Mouse (Mus musculus) heart, embryonic 13.5 days (tissue): ENCODE measurements around the gene Nmi. TPM values are rescaled to one million over a fixed set of nuclear protein-coding genes. Genes with fewer than 3 reads are reported as not detected.
A peak's percentile ranks its signal among the peaks of the same experiment; 100 is the strongest.
"Not testable (repeated sequence)": the region's sequence is repeated elsewhere in the genome, so short reads cannot be mapped to it uniquely, and the experiment has no call there.

ENCODE experiments used
- ATAC-seq: fragments of 200-750 bp; cut with Nextera tagmentation; 2 replicates; pipeline ENCODE4 v1.8.0; 2017; ENCODE audit warnings: moderate TSS enrichment; ENCODE audit not compliant: insufficient number of reproducible peaks, low FRiP score, low TSS enrichment; ENCODE audit errors: extremely low read depth
- H3K27ac ChIP-seq: fragments of 300-500 bp; sonication (generic); replicated peaks from 2 replicates; pipeline ENCODE4 v1.5.1; 2015; ENCODE audit warnings: moderate library complexity, mild to moderate bottlenecking, inconsistent platforms
- H3K27me3 ChIP-seq: fragments of 300-500 bp; sonication (generic); replicated peaks from 2 replicates; pipeline ENCODE4 v1.6.1; 2015; ENCODE audit warnings: mild to moderate bottlenecking, inconsistent platforms
- H3K36me3 ChIP-seq: fragments of 300-500 bp; sonication (generic); 2 replicates; pipeline ENCODE4 v1.6.1; 2015; ENCODE audit warnings: mild to moderate bottlenecking, inconsistent platforms
- H3K4me1 ChIP-seq: fragments of 300-500 bp; sonication (generic); 2 replicates; pipeline ENCODE4 v1.6.1; 2015; ENCODE audit warnings: inconsistent platforms
- H3K4me2 ChIP-seq: fragments of 300-500 bp; sonication (generic); 2 replicates; pipeline ENCODE4 v1.6.1; 2015; ENCODE audit warnings: inconsistent platforms, mild to moderate bottlenecking, moderate library complexity
- H3K4me3 ChIP-seq: fragments of 300-500 bp; sonication (generic); 2 replicates; pipeline ENCODE4 v1.5.1; 2015; ENCODE audit warnings: moderate library complexity, mild to moderate bottlenecking, inconsistent platforms
- H3K9ac ChIP-seq: fragments of 300-500 bp; sonication (generic); 2 replicates; pipeline ENCODE4 v1.6.1; 2015; ENCODE audit warnings: inconsistent platforms, mild to moderate bottlenecking, moderate library complexity
- H3K9me3 ChIP-seq: fragments of 300-500 bp; sonication (generic); 2 replicates; pipeline ENCODE4 v1.6.1; 2016; ENCODE audit warnings: inconsistent platforms
- WGBS: fragments of 180-500 bp; shearing (Covaris S2); methylation state at CpG from one replicate; pipeline ENCODE4 v1.1.7; 2015; ENCODE audit warnings: mixed read lengths; 5-methylcytosine and 5-hydroxymethylcytosine counted together
- polyA plus RNA-seq: library from polyadenylated mRNA; unstranded; fragments of >200 nt; fragmentation: Nextera tagmentation; extraction: Ambion mirVana; gene quantifications from 2 replicates; pipeline ENCODE4 v1.2.1, GENCODE M21; 2015

Gene Nmi
- polyA plus RNA-seq: 12.9 and 16.1 TPM in 2 replicates

DNA sequence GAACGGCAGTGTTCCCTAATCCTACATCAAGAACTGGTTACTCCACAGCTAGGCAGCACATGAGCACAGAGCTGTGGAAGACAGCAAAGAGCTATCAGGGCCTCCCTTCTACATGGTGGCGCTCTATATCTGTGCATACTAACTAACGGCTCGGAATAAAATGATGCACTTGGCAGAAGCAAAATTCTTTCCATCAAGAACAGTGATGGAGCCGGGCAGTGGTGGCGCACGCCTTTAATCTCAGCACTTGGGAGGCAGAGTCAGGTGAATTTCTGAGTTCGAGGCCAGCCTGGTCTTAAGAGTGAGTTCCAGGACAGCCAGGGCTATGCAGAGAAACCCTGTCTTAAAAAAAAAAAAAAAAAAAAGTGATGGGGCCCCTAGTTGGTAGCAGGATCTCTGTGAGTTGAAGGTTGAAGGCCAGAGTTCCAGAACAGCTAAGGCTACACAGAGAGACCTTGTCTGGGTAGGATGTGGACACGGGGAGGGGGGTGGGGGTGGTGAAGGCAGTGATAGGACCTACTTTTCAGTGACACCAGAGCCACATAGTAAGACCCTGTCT is at the start of gene Nmi:
Gene Nmi (minus strand): TSS at position 85 of the 559 bp plus-strand sequence.
- ATAC-seq: no peak
- Histone ChIP-seq H3K9me3 (peaks cover 5% of the 10 kb centered on the region; the same call in 1 of the 2 replicates), H3K27ac (peak within 1 kb of the TSS; percentile 83), H3K36me3 (no peaks in the 10 kb centered on the region), H3K4me1 (peaks cover 9% of the 10 kb centered on the region), H3K27me3 (no peaks in the 10 kb centered on the region), H3K4me3 (peak within 1 kb of the TSS; percentile 75), H3K9ac (peak within 1 kb of the TSS; percentile 84), H3K4me2 (peak within 1 kb of the TSS; percentile 73)
- 62% methylated on average over 9 of the region's 9 CpGs for WGBS

DNA sequence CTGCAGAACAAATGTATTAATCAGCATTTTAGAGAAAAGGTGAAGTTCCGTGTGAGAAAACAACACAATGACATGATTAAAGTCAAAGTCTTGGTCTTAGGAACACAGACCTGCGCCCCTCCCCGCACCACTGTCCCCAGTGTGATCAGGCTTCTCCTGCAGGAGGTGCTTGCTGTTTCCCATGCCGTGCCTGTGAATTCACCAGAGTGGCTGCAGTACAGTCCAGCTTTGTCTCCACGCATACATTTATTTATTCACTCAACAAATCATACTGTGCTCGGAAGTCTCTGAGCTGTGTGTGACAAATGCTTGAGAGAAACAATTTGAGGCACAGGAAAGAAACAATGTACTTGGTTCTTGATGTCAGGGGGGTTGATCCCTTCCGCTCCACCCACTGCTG is 43.1 kb upstream of the Nmi start:
- Histone ChIP-seq H3K4me2 (peak overlapping the region; percentile 64), H3K9ac (peak overlapping the region; percentile 61), H3K4me3 (peak overlapping the region; percentile 30), H3K9me3 (no peaks in the 10 kb centered on the region), H3K4me1 (peaks cover 11% of the 10 kb centered on the region), H3K27me3 (no peaks in the 10 kb centered on the region), H3K36me3 (no peaks in the 10 kb centered on the region), H3K27ac (no peak overlapping the region)
- no peak for ATAC-seq
- 29% methylated on average over 7 of the region's 7 CpGs for WGBS

DNA sequence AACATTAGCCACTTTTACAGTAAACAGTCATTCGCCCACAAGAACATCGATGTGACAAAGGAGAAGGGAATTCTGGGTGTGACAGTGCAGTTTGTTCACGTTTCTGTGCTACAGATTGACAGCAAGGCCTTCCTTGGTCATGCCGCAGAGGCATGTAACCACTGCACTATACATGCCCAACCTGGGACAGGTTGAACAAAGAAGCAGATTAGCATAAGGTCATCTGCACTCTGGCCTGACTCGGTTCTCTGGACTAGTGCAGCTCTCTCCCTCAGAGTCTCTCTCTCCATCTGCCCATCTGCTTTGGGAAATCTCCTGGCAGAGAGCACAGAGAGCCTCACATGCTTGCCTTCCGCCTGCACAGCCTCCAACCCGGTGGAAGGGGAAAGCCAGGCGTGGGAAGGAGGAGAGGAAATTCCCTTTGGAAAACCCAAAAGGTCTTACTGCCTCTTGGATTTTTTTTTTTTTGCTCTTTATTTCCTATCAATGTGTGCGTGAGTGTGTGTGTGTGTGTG is 40.1 kb upstream of the Nmi start:
- H3K27ac ChIP-seq: no peak overlapping the region
- no peaks in the 10 kb centered on the region for H3K9me3 ChIP-seq
- no peak overlapping the region for H3K9ac ChIP-seq
- ATAC-seq: no peak
- H3K36me3 ChIP-seq: no peaks in the 10 kb centered on the region
- peaks cover 11% of the 10 kb centered on the region for H3K4me1 ChIP-seq
- no peaks in the 10 kb centered on the region for H3K27me3 ChIP-seq
- WGBS: 74% methylated on average over 9 of the region's 9 CpGs
- no peak overlapping the region for H3K4me3 ChIP-seq
- H3K4me2 ChIP-seq: no peak overlapping the region

DNA sequence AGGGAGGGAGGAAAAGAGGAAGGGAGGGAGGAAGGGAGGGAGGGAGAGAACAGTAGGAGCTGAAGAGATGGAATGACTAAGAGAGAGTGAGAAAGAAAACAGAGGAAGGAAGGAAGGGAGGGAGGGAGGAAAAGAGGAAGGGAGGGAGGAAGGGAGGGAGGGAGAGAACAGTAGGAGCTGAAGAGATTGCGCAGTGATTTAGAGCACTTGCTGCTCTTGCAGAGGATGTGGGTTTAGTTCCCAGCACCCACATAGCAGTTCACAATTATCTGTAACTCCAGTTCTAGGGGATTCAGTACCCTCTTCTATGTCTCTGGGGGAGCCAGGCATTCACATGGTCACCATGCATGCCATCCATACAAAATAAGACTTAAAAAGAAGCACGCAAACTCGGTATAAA is 38.5 kb upstream of the Nmi start:
- H3K36me3 ChIP-seq, H3K9ac ChIP-seq, H3K4me1 ChIP-seq, H3K4me3 ChIP-seq, H3K9me3 ChIP-seq, H3K4me2 ChIP-seq, H3K27me3 ChIP-seq, ATAC-seq, H3K27ac ChIP-seq: not testable (repeated sequence)
- WGBS: 85% methylated on average over 3 of the region's 3 CpGs

DNA sequence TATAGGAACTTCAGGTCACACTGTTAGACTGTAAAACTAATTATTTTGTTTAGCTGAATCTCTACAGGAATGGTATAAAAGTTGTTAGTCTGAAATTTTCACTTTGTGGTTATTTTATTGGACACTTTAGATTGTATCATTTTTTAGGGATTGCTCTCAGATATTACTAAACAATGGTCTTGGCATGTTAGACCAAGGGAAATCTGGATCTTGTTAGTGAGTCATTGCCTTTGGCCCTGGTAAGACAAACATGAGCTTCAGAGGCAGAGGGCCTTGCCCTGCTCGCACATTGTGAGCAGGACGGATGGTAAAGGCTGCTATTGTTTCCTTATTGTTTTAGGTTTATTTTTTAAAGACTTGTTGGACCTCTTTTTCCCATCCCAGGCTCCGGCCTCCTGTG is 33.1 kb upstream of the Nmi start:
- Histone ChIP-seq H3K27me3 (no peaks in the 10 kb centered on the region), H3K9me3 (no peaks in the 10 kb centered on the region), H3K27ac (no peak overlapping the region), H3K36me3 (no peaks in the 10 kb centered on the region), H3K4me1 (no peaks in the 10 kb centered on the region), H3K4me2 (no peak overlapping the region), H3K9ac (no peak overlapping the region), H3K4me3 (no peak overlapping the region)
- WGBS: 72% methylated on average over 3 of the region's 3 CpGs
- no peak for ATAC-seq

DNA sequence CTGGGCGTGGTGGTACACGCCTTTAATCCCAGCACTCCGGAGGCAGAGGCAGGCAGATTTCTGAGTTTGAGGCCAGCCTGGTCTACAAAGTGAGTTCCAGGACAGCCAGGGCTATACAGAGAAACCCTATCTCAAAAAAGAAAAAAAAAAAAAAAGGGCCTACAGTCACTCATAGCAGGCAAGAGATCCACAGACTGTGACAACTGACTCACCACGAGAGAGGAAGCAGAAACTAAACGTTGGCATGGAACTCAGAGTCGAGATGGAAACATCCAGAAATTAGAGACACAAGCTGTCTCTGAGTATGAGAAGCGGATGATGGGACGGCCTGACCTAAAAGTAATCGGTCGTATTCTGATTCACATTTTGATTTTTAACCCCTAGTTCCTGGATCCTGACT is 29.0 kb upstream of the Nmi start:
- not testable (repeated sequence) for H3K27me3 ChIP-seq, H3K4me2 ChIP-seq, H3K9ac ChIP-seq, ATAC-seq, H3K4me3 ChIP-seq, H3K9me3 ChIP-seq, H3K36me3 ChIP-seq, H3K4me1 ChIP-seq, H3K27ac ChIP-seq
- WGBS: 80% methylated on average over 10 of the region's 10 CpGs

DNA sequence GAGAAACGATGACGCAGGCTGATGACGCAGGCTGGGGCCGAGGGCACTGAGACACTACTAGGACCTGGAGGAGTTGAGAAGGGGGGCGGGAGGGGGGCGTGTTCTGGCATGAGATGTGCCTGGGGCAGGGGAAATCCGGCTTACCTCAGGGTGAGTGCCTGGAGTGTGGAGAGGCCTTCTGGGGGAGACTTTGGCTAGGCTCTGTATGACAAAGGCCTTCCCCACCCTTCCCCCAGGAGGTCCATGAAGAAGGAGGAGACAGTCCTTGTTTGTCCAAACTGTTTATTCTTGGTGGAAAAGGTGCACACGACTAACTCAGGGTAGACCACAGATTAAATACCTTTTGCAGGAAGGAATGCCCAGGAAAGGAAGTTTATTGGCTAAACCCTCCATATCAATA is 28.2 kb upstream of the Nmi start:
- WGBS: 86% methylated on average over 8 of the region's 8 CpGs
- Histone ChIP-seq H3K4me2 (no peak overlapping the region), H3K36me3 (no peaks in the 10 kb centered on the region), H3K9me3 (no peaks in the 10 kb centered on the region), H3K27me3 (no peaks in the 10 kb centered on the region), H3K27ac (no peak overlapping the region), H3K4me3 (no peak overlapping the region), H3K4me1 (no peaks in the 10 kb centered on the region), H3K9ac (no peak overlapping the region)
- no peak for ATAC-seq

DNA sequence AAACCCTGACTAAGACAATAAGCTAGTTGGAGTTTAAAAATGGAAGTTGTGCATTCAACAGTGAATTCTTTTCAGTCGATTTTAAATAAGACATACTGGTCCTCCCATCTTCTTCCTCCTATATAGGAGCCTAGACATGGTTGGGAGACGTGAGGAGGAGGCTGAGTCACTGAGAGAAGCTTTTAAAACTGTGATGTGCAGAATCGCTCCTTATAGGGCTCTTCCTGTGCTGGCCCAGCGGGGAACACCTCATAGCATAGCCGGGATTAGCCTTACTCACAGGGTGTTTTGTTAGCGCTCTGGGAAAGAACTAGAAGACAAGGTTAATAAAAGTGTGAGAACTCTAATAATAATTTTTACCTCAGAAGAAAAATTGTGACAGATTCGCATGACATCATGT is 26.7 kb upstream of the Nmi start:
- no peak overlapping the region for H3K9ac ChIP-seq
- no peaks in the 10 kb centered on the region for H3K36me3 ChIP-seq
- ATAC-seq: no peak
- no peak overlapping the region for H3K27ac ChIP-seq
- H3K4me2 ChIP-seq: no peak overlapping the region
- H3K4me3 ChIP-seq: no peak overlapping the region
- no peaks in the 10 kb centered on the region for H3K27me3 ChIP-seq
- no peaks in the 10 kb centered on the region for H3K4me1 ChIP-seq
- WGBS: 61% methylated on average over 7 of the region's 7 CpGs
- no peaks in the 10 kb centered on the region for H3K9me3 ChIP-seq

DNA sequence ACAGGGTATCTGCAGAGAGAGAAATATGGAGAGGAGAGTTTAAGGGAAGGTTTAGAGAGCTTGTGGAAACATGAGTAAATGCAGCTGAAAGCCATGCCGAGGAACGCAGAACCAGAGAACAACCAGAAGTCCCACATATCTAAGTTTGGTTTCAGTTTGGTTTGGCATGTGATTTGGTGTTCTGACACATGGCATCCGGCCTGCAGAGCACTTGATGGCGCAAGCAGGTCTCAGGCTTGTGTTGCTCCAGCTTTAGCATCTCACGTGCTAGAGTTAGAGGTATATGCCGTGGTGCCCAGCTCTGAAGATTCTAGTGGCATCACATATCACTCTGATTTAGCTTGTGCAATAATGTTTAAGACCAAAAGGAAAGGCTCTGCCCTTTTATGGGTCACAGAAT is 18.2 kb upstream of the Nmi start:
- H3K27ac ChIP-seq: no peak overlapping the region
- no peaks in the 10 kb centered on the region for H3K27me3 ChIP-seq
- no peaks in the 10 kb centered on the region for H3K4me1 ChIP-seq
- no peak overlapping the region for H3K9ac ChIP-seq
- H3K4me2 ChIP-seq: no peak overlapping the region
- no peaks in the 10 kb centered on the region for H3K36me3 ChIP-seq
- WGBS: 80% methylated on average over 6 of the region's 6 CpGs
- H3K9me3 ChIP-seq: no peaks in the 10 kb centered on the region
- ATAC-seq: no peak
- H3K4me3 ChIP-seq: no peak overlapping the region

DNA sequence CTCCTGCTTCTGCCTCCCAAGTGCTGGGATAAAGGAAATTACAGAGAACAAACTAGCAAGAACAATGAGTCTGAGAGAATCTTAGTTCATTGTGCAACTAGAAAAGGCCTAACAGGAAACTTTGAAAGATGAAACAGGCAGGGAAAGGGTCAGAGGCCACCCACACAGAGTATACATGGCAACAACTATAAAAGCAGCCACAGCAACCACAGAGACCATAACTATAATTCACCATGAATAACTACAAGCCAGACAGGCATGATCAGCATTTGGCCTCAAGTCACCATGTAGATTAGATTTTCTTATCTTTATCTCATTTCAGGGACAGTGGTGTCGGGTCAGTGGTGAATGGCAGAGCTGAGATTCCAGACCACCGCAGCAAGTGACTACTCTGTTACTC is 16.3 kb upstream of the Nmi start:
- Histone ChIP-seq H3K27ac (no peak overlapping the region), H3K4me3 (no peak overlapping the region), H3K4me2 (no peak overlapping the region), H3K4me1 (no peaks in the 10 kb centered on the region), H3K9me3 (no peaks in the 10 kb centered on the region), H3K36me3 (no peaks in the 10 kb centered on the region), H3K9ac (no peak overlapping the region), H3K27me3 (no peaks in the 10 kb centered on the region)
- WGBS: 30% methylated on average over 2 of the region's 2 CpGs
- no peak for ATAC-seq

DNA sequence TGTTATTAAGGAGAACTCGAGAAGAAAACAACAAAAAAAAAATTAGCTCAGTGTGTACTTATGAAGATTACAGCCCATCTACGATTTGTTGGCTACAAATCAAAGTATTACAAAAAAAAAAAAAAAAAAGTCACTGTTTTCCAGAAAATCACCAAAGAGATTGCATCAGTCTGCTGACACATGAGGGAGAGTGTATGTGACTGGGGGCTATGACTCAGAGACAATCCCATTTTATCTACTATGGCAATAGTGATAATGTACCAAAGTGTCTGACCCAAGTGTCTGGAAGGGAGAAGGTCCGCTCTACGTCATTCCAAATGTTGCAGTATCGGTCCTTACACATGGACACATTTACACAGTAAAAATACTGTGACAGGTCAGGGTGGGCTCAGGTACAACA is 13.4 kb upstream of the Nmi start:
- Histone ChIP-seq H3K4me2 (no peak overlapping the region), H3K4me3 (no peak overlapping the region), H3K27me3 (no peaks in the 10 kb centered on the region), H3K4me1 (peaks cover 9% of the 10 kb centered on the region), H3K9me3 (no peaks in the 10 kb centered on the region), H3K27ac (no peak overlapping the region), H3K36me3 (no peaks in the 10 kb centered on the region), H3K9ac (no peak overlapping the region)
- ATAC-seq: no peak
- 67% methylated on average over 5 of the region's 5 CpGs for WGBS

DNA sequence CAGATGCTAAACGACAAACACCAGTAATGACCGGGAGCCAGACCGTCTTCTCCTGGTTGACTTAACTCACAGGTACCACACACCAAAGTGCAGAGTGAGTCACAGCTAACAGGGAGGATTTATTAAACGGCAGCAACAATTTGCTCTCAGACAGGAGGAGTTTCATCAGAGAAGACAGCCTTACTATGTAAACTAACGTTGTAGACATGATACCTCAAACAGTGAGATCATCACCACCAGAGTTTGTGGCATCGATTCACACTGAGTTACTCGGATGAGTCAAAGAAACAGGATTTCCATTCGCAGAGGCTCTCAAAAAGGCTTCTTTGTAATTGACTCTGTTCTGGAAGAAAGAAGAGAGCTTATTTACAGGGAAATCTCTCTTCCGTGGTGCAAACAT is 12.9 kb upstream of the Nmi start:
- H3K4me3 ChIP-seq: no peak overlapping the region
- no peak for ATAC-seq
- no peaks in the 10 kb centered on the region for H3K36me3 ChIP-seq
- no peak overlapping the region for H3K4me2 ChIP-seq
- H3K9ac ChIP-seq: no peak overlapping the region
- WGBS: 72% methylated on average over 9 of the region's 9 CpGs
- H3K27me3 ChIP-seq: no peaks in the 10 kb centered on the region
- peaks cover 11% of the 10 kb centered on the region for H3K4me1 ChIP-seq
- no peak overlapping the region for H3K27ac ChIP-seq
- no peaks in the 10 kb centered on the region for H3K9me3 ChIP-seq
